Mouse (Mus musculus) gastrocnemius, postnatal 4 days (tissue): ENCODE measurements around the gene Gm37240. TPM values are rescaled to one million over a fixed set of nuclear protein-coding genes. Genes with fewer than 3 reads are reported as not detected.
"Not testable (repeated sequence)": the region's sequence is repeated elsewhere in the genome, so short reads cannot be mapped to it uniquely, and the experiment has no call there.

Experiments used
- DNase-seq, 2 experiments: peaks; one replicate each; pipeline ENCODE4 v3.0.0; 2021 to 2022; ENCODE audit warnings: low spot score in 2 of 2, mixed read lengths in 2 of 2
- total RNA-seq, 2 experiments: library from RNA; stranded (reverse); gene quantifications; 2 replicates each; pipeline ENCODE4 v1.2.3; 2021

The Gm37240 gene
- total RNA-seq, 2 experiments from 2014 or later = 26.2 to 28.4 TPM

- DNase-seq = no peak
Measured at GRCm38 (mm10) chr3:84663079-84663478, 1224.2 kb downstream of the Gm37240 start.

- DNase-seq = no peak
Measured at GRCm38 (mm10) chr3:84660380-84660779, 1226.9 kb downstream of the Gm37240 start.

- DNase-seq = no peak
Measured at GRCm38 (mm10) chr3:84658872-84659271, 1228.4 kb downstream of the Gm37240 start.

GRCm38 (mm10) chr3:84658017-84658416, 1229.3 kb downstream of the Gm37240 start:
- DNase-seq = no peak

GRCm38 (mm10) chr3:84657240-84657639, 1230.1 kb downstream of the Gm37240 start:
- no peak for DNase-seq

GRCm38 (mm10) chr3:84655785-84656150, 1231.5 kb downstream of the Gm37240 start:
- not testable (repeated sequence) for DNase-seq

- no peak for DNase-seq
Measured at GRCm38 (mm10) chr3:84654900-84655784, 1232.2 kb downstream of the Gm37240 start.

GRCm38 (mm10) chr3:84654246-84654826, 1233.0 kb downstream of the Gm37240 start:
- DNase-seq = no peak

GRCm38 (mm10) chr3:84653557-84654245, 1233.6 kb downstream of the Gm37240 start:
- DNase-seq = no peak

- DNase-seq = no peak
Measured at GRCm38 (mm10) chr3:84652643-84653556, 1234.4 kb downstream of the Gm37240 start.

- no peak for DNase-seq
Measured at GRCm38 (mm10) chr3:84649578-84650327, 1237.6 kb downstream of the Gm37240 start.

GRCm38 (mm10) chr3:84648069-84648468, 1239.2 kb downstream of the Gm37240 start:
- not testable (repeated sequence) for DNase-seq

- DNase-seq = no peak
Measured at GRCm38 (mm10) chr3:84647616-84648015, 1239.7 kb downstream of the Gm37240 start.

GRCm38 (mm10) chr3:84646331-84646845, 1240.9 kb downstream of the Gm37240 start:
- no peak for DNase-seq

- DNase-seq = no peak
Measured at GRCm38 (mm10) chr3:84646007-84646290, 1241.4 kb downstream of the Gm37240 start.

GRCm38 (mm10) chr3:84645156-84646006, 1241.9 kb downstream of the Gm37240 start:
- no peak for DNase-seq

- no peak for DNase-seq
Measured at GRCm38 (mm10) chr3:84642942-84643341, 1244.4 kb downstream of the Gm37240 start.

GRCm38 (mm10) chr3:84641391-84641790, 1245.9 kb downstream of the Gm37240 start:
- DNase-seq = no peak

- DNase-seq = no peak
Measured at GRCm38 (mm10) chr3:84640536-84640935, 1246.8 kb downstream of the Gm37240 start.
